Mouse (Mus musculus) midbrain, embryonic 11.5 days (tissue): ENCODE measurements around the gene Arhgef7. TPM values are rescaled to one million over a fixed set of nuclear protein-coding genes. Genes with fewer than 3 reads are reported as not detected.
"Not testable (repeated sequence)": the region's sequence is repeated elsewhere in the genome, so short reads cannot be mapped to it uniquely, and the experiment has no call there.

Source experiments
- ATAC-seq: fragments of 200-750 bp; cut with Nextera tagmentation; 2 replicates; pipeline ENCODE4 v1.8.0; 2017; ENCODE audit warnings: moderate TSS enrichment, moderate library complexity; ENCODE audit not compliant: low FRiP score
- DNase-seq: peaks from one replicate; pipeline ENCODE4 v3.0.0; 2015; ENCODE audit warnings: low spot score; ENCODE audit errors: missing footprints
- H3K27ac ChIP-seq: fragments of 300-500 bp; sonication (generic); 2 replicates; pipeline ENCODE4 v1.5.1; 2014; ENCODE audit warnings: low read depth, low read length
- H3K27me3 ChIP-seq: fragments of 300-500 bp; sonication (generic); 2 replicates; pipeline ENCODE4 v1.6.1; 2014; ENCODE audit warnings: mild to moderate bottlenecking, low read length, moderate library complexity, mixed read lengths; ENCODE audit not compliant: control insufficient read depth, insufficient read depth
- H3K36me3 ChIP-seq: fragments of 300-500 bp; sonication (generic); 2 replicates; pipeline ENCODE4 v1.6.1; 2014; ENCODE audit warnings: mild to moderate bottlenecking, low read length, moderate library complexity, mixed read lengths; ENCODE audit not compliant: control insufficient read depth, insufficient read depth
- H3K4me1 ChIP-seq: fragments of 300-500 bp; sonication (generic); 2 replicates; pipeline ENCODE4 v1.6.1; 2014; ENCODE audit warnings: low read length; ENCODE audit not compliant: control insufficient read depth, insufficient read depth
- H3K4me2 ChIP-seq: fragments of 300-500 bp; sonication (generic); 2 replicates; pipeline ENCODE4 v1.6.1; 2014; ENCODE audit warnings: mild to moderate bottlenecking, moderate library complexity
- H3K4me3 ChIP-seq: fragments of 300-500 bp; sonication (generic); 2 replicates; pipeline ENCODE4 v1.5.1; 2014; ENCODE audit warnings: low read depth, low read length
- H3K9ac ChIP-seq: fragments of 300-500 bp; sonication (generic); 2 replicates; pipeline ENCODE4 v1.6.1; 2014; ENCODE audit warnings: low read length
- H3K9me3 ChIP-seq: fragments of 300-500 bp; sonication (generic); 2 replicates; pipeline ENCODE4 v1.6.1; 2016; ENCODE audit warnings: low read length; ENCODE audit not compliant: control insufficient read depth
- WGBS: fragments of 180-500 bp; shearing (Covaris S2); extraction: QIAGEN DNeasy Blood & Tissue Kit; methylation state at CpG from one replicate; pipeline ENCODE4 v1.1.7; 2014; 5-methylcytosine and 5-hydroxymethylcytosine counted together
- polyA plus RNA-seq: library from polyadenylated mRNA; unstranded; fragments of >200 nt; fragmentation: Nextera tagmentation; extraction: Ambion mirVana; gene quantifications from 2 replicates; pipeline ENCODE4 v1.2.1, GENCODE M21; 2014

The Arhgef7 gene
- polyA plus RNA-seq, 1 experiment from 2014 or later = 56.8 TPM

DNA sequence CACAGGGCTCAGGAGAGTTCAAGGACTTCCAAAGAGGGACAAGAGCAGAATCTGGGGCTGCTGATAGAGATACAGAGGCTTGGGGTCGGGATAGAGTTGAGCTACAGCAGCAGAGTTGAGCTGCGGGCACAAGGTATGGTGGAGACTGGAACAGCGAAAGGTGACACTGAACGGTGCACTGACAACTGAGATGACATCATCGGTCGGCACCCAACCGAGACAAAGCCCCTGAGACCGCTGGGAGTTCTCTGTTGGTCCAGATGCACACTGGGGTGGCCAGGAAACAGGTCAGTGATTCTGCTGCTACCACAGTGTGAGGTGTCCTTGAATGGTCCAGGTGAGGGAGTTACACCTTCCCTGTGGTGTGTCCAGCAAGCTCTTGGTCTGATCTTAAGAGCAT, 115.2 kb downstream of the Arhgef7 start:
- Histone ChIP-seq H3K36me3 (no peaks in the 10 kb centered on the region), H3K9me3 (no peaks in the 10 kb centered on the region), H3K4me2 (no peak overlapping the region), H3K9ac (no peak overlapping the region), H3K27ac (no peak overlapping the region), H3K27me3 (no peaks in the 10 kb centered on the region), H3K4me1 (no peaks in the 10 kb centered on the region), H3K4me3 (no peak overlapping the region)
- no peak for ATAC-seq
- no peak for DNase-seq
- WGBS = 88% methylated on average over 8 of the region's 8 CpGs

- 85% methylated on average over 13 of the region's 13 CpGs for WGBS
- Histone ChIP-seq H3K4me2 (no peak overlapping the region), H3K4me3 (no peak overlapping the region), H3K27ac (no peak overlapping the region), H3K4me1 (no peaks in the 10 kb centered on the region), H3K9me3 (no peaks in the 10 kb centered on the region), H3K36me3 (no peaks in the 10 kb centered on the region), H3K9ac (no peak overlapping the region), H3K27me3 (no peaks in the 10 kb centered on the region)
- ATAC-seq (no peak), DNase-seq (no peak)
Observed at GRCm38 (mm10) chr8:11843677-11844315, 116.3 kb downstream of the Arhgef7 start.

DNA sequence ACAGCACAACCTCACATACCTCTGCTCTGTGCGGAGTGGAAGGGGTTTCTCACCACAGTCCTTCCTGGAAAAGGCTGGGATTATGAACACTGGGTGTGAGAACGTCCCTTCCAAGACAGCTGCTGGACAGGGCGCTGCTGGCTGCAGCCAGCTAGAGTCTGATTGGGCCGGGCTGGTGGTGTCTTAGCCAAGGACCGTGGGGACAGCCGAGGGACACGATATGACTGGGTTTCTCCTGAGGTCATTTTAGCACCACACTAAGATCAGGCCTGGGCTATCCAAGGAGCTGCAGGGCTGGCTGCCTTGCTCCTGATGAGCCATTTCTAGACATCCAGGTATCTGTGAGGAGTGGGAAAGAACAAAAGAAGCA, 116.8 kb downstream of the Arhgef7 start:
- Histone ChIP-seq H3K4me3 (no peak overlapping the region), H3K4me1 (no peaks in the 10 kb centered on the region), H3K36me3 (no peaks in the 10 kb centered on the region), H3K27me3 (no peaks in the 10 kb centered on the region), H3K27ac (no peak overlapping the region), H3K4me2 (no peak overlapping the region), H3K9me3 (no peaks in the 10 kb centered on the region), H3K9ac (no peak overlapping the region)
- no peak for ATAC-seq
- no peak for DNase-seq
- WGBS = 90% methylated on average over 7 of the region's 7 CpGs

DNA sequence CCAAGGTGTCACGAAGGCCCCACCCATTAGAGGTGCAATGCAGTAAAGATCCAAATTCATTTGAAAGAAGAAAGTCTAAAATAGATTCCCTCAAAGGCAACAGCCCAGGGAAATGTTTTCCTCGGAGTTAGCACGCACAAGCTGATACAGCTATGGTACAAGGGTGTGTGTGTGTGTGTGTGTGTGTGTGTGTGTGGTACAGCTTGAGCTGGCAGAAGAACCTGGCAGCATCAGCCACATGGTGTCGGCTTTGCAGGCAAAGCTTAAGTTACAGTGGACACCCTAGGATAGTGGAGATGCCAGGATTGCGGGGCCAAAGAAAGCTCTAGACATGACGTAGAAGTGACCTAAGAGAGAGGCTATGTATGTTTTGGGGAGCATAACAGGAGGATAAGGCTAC, 119.3 kb downstream of the Arhgef7 start:
- Histone ChIP-seq H3K36me3 (no peaks in the 10 kb centered on the region), H3K9ac (no peak overlapping the region), H3K4me1 (no peaks in the 10 kb centered on the region), H3K4me3 (no peak overlapping the region), H3K9me3 (no peaks in the 10 kb centered on the region), H3K27me3 (no peaks in the 10 kb centered on the region), H3K4me2 (no peak overlapping the region), H3K27ac (no peak overlapping the region)
- DNase-seq (no peak), ATAC-seq (no peak)
- 92% methylated on average over 6 of the region's 6 CpGs for WGBS

- Histone ChIP-seq H3K27ac (no peak overlapping the region), H3K4me2 (no peak overlapping the region), H3K9ac (no peak overlapping the region), H3K4me3 (no peak overlapping the region), H3K36me3 (no peaks in the 10 kb centered on the region), H3K4me1 (no peaks in the 10 kb centered on the region), H3K27me3 (no peaks in the 10 kb centered on the region), H3K9me3 (0 out of 2 replicates have a peak, but pooled peaks cover 3% of the 10 kb centered on the region)
- DNase-seq (no peak), ATAC-seq (no peak)
Observed at GRCm38 (mm10) chr8:11867832-11868231, 140.3 kb downstream of the Arhgef7 start.

DNA sequence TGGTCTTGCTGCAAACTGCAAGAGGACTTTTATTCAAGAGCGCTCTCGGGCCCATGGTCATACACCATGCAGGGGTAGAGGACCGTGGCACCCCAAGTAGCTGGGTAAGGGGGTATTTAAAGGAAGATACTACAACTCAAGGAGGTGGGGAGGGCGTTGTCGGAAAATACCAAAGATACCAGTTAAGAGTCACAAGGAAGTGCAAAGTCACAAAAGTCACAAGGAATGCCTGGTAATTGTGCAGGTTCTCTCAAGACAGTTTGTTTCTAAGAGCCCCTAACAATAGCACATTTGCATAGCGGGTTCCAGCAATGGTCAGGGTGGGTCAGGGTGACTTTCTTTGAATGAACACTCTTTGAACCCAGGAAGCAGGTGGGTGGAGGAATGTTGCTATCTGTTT, 146.7 kb downstream of the Arhgef7 start:
- ATAC-seq, H3K27me3 ChIP-seq, H3K4me1 ChIP-seq, H3K4me2 ChIP-seq, H3K9me3 ChIP-seq, H3K36me3 ChIP-seq, H3K9ac ChIP-seq, DNase-seq, H3K4me3 ChIP-seq, H3K27ac ChIP-seq: not testable (repeated sequence)
- 96% methylated on average over 6 of the region's 6 CpGs for WGBS

- ATAC-seq = no peak
- no peaks in the 10 kb centered on the region for H3K36me3 ChIP-seq
- H3K4me1 ChIP-seq = peaks cover 25% of the 10 kb centered on the region
- no peaks in the 10 kb centered on the region for H3K27me3 ChIP-seq
- 92% methylated on average over 3 of the region's 3 CpGs for WGBS
- H3K9me3 ChIP-seq = peaks cover 11% of the 10 kb centered on the region
- peak; percentile 67 for DNase-seq
- no peak overlapping the region for H3K4me3 ChIP-seq
- H3K9ac ChIP-seq = no peak overlapping the region
- no peak overlapping the region for H3K27ac ChIP-seq
- no peak overlapping the region for H3K4me2 ChIP-seq
Observed at GRCm38 (mm10) chr8:11884646-11885045, 157.1 kb downstream of the Arhgef7 start.

Other genes starting within 250 kb of the Arhgef7 start
- 0.63 and 0.65 TPM in 2 replicates for gene Rab20, start 249.0 kb upstream of the Arhgef7 start, polyA plus RNA-seq
- 94.2 and 94.8 TPM in 2 replicates for gene Naxd, start 230.2 kb upstream of the Arhgef7 start, polyA plus RNA-seq
- gene Cars2, start 176.9 kb upstream of the Arhgef7 start, polyA plus RNA-seq = 17.8 and 20.3 TPM in 2 replicates
- 46.9 and 48.1 TPM in 2 replicates for gene Ing1, start 172.2 kb upstream of the Arhgef7 start, polyA plus RNA-seq
- gene Ankrd10, start 92.0 kb upstream of the Arhgef7 start, polyA plus RNA-seq = 86.7 and 90.2 TPM in 2 replicates
- not detected in 2 replicates for gene 1700016D06Rik, start 26.7 kb upstream of the Arhgef7 start, polyA plus RNA-seq
- gene Tex29, start 112.8 kb downstream of the Arhgef7 start, polyA plus RNA-seq = not detected in 2 replicates